Mouse (Mus musculus): Measurements from ENCODE around the gene Plin1. TPM values are rescaled to one million over a fixed set of nuclear protein-coding genes. Genes with fewer than 3 reads are reported as not detected.

The Plin1 gene
- polyA plus RNA-seq (2015; fragmentation: Nextera tagmentation; extraction: Ambion mirVana): not detected in 2 replicates

DNA sequence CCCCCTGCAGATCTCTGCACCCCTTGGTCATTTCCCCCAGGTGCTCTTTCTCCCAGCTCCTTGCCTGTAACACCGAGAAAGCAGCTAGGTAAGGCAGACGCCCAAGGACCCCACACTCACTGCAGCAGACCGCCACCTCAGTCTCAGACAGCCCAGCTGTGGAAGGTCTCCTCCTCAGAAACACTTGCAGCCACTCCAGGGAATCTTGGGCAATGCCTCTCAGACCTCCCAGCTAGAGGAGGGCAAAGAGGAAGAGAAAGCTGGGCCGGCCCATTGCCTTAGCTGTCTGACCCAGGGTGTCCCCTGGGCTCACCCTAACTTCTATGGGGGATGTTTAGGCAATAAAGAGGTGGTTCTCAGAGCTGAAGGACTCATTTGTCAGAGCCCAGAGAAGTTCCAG lies at the start of gene Plin1:
Plin1 (minus strand) TSS at position 282 of the 400 bp plus-strand sequence.
- Histone ChIP-seq H3K4me2 (no peak within 1 kb of the TSS), H3K9me3 (no peaks in the 10 kb centered on the region), H3K9ac (no peak within 1 kb of the TSS), H3K4me3 (no peak within 1 kb of the TSS), H3K4me1 (no peaks in the 10 kb centered on the region), H3K27ac (no peak within 1 kb of the TSS), H3K27me3 (peaks cover 12% of the 10 kb centered on the region; the same call in 1 of the 2 replicates), H3K36me3 (peaks cover 22% of the 10 kb centered on the region)
- WGBS: 52% methylated on average over 4 of the region's 4 CpGs
- no peak for ATAC-seq (ENCODE audit: insufficient number of reproducible peaks, insufficient read depth, low FRiP score, low TSS enrichment, low read depth)

- Histone ChIP-seq H3K4me1 (peaks cover 4% of the 10 kb centered on the region; the same call in 1 of the 2 replicates), H3K36me3 (no peaks in the 10 kb centered on the region), H3K4me3 (no peak overlapping the region), H3K9ac (no peak overlapping the region), H3K27ac (no peak overlapping the region), H3K4me2 (no peak overlapping the region), H3K27me3 (peaks cover 5% of the 10 kb centered on the region; the same call in 1 of the 2 replicates), H3K9me3 (no peaks in the 10 kb centered on the region)
- WGBS: 78% methylated on average over 2 of the region's 2 CpGs
- no peak for ATAC-seq (ENCODE audit: insufficient number of reproducible peaks, insufficient read depth, low FRiP score, low TSS enrichment, low read depth)
Measured at GRCm38 (mm10) chr7:79782516-79782855, 49.8 kb upstream of the Plin1 start.

DNA sequence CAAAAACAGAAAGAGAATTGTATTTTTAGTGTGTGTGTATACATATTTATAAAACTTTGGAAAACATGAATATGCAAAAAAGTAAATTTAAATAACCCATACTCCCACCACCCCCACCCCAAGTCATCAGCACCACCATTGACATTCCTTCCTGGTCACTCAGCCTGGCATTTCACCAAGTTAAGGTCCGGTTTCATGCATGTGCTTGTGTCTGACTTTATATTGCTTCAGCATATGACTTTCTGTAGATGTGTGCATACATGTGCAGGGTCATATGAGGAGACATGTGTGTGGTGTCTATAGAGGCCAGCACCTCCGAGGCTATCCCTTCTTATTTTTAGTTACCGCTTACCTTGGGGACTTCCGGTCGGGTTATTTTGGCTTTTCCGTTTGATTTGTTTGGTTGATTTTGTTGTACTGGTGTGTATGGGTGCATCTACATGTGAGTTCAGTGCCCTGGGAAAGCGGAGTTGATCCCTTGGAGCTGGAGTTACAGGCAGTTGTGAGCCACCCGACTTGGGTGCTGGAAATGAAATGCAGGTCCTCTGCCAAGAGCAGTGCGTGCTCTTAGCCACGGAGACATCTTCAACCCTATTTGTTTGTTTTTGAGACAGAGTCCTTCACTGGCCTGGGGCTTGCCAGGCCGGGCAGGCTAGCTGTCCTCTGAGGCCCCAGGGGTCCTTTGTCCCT lies 49.3 kb upstream of the Plin1 start:
- no peak for ATAC-seq (ENCODE audit: insufficient number of reproducible peaks, insufficient read depth, low FRiP score, low TSS enrichment, low read depth)
- no peaks in the 10 kb centered on the region for H3K9me3 ChIP-seq
- H3K4me3 ChIP-seq: no peak overlapping the region
- peaks cover 4% of the 10 kb centered on the region; the same call in 1 of the 2 replicates for H3K27me3 ChIP-seq
- no peaks in the 10 kb centered on the region for H3K36me3 ChIP-seq
- 72% methylated on average over 11 of the region's 11 CpGs for WGBS
- H3K9ac ChIP-seq: no peak overlapping the region
- no peak overlapping the region for H3K4me2 ChIP-seq
- H3K27ac ChIP-seq: no peak overlapping the region
- peaks cover 4% of the 10 kb centered on the region; the same call in 1 of the 2 replicates for H3K4me1 ChIP-seq

DNA sequence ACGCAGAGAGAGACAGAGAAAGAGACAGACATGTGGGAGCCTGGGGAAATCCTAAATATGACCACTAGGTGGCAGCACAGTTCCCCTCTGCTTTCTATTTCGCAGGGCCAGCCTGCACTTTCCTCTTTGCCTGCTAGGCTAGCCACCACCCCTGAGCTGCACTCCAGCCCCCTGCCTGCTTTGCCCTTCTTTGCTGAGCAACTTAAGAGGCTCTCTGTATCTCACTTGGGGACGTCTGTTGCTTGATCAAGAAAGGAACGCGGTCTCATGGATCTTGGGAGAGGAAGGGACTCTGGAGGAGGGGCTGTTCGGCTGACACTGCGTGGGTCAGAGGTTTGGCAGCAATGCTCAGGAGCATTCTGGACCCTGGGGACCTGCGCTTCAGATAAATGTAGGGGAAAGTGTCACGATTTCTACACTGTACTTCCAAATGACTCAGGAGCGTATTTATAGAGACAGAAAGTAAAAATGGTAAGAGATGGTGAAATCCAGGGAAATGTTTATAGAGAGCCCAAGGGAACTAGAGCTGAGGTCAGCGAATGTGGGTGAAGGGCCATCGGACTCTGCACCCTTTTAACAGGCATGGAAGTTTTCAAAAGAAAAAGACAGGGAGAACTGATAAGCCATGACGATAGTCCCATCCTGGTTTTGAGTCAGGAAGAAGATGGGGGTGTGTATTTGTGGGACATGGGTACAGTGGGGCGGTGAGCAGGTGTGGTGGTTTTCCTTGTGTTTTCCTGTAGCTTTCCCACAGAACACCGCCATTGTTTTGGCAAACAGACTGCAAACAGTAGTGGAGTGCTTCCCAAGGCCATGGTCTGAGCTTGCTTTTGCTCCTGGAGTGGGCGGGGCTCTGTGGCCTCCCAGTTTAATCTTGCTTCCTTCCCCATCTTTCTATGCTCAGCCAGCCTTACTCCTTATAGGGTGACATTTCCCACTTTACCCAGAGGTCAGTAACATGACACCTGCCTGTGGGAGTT lies 48.2 kb upstream of the Plin1 start:
- Histone ChIP-seq H3K4me2 (peak overlapping the region; percentile 56), H3K4me1 (peaks cover 4% of the 10 kb centered on the region; the same call in 1 of the 2 replicates), H3K27me3 (peaks cover 8% of the 10 kb centered on the region; the same call in 1 of the 2 replicates), H3K36me3 (no peaks in the 10 kb centered on the region), H3K4me3 (peak overlapping the region; percentile 27), H3K9me3 (no peaks in the 10 kb centered on the region), H3K27ac (no peak overlapping the region), H3K9ac (peak overlapping the region; percentile 62; the same call in 1 of the 2 replicates)
- 28% methylated on average over 16 of the region's 16 CpGs for whole genome bisulfite sequencing
- peak; percentile 35; the same call in 1 of the 2 replicates for ATAC-seq (ENCODE audit: insufficient number of reproducible peaks, insufficient read depth, low FRiP score, low TSS enrichment, low read depth)

- Histone ChIP-seq H3K36me3 (no peaks in the 10 kb centered on the region), H3K9me3 (no peaks in the 10 kb centered on the region), H3K4me1 (no peaks in the 10 kb centered on the region), H3K4me2 (no peak overlapping the region), H3K27me3 (peaks cover 3% of the 10 kb centered on the region; the same call in 1 of the 2 replicates), H3K9ac (no peak overlapping the region), H3K27ac (no peak overlapping the region), H3K4me3 (no peak overlapping the region)
- no peak for ATAC-seq (ENCODE audit: insufficient number of reproducible peaks, insufficient read depth, low FRiP score, low TSS enrichment, low read depth)
- 47% methylated on average over 15 of the region's 15 CpGs for WGBS
Measured at GRCm38 (mm10) chr7:79771561-79772512, 39.1 kb upstream of the Plin1 start.

GRCm38 (mm10) chr7:79769664-79770063 lies 37.0 kb upstream of the Plin1 start:
- Histone ChIP-seq H3K4me2 (no peak overlapping the region), H3K27me3 (no peaks in the 10 kb centered on the region; the same call in 1 of the 2 replicates), H3K9ac (no peak overlapping the region), H3K36me3 (no peaks in the 10 kb centered on the region), H3K27ac (no peak overlapping the region), H3K4me1 (no peaks in the 10 kb centered on the region), H3K9me3 (no peaks in the 10 kb centered on the region), H3K4me3 (no peak overlapping the region)
- no peak for ATAC-seq (ENCODE audit: insufficient number of reproducible peaks, insufficient read depth, low FRiP score, low TSS enrichment, low read depth)
- WGBS: 81% methylated on average over 3 of the region's 3 CpGs

DNA sequence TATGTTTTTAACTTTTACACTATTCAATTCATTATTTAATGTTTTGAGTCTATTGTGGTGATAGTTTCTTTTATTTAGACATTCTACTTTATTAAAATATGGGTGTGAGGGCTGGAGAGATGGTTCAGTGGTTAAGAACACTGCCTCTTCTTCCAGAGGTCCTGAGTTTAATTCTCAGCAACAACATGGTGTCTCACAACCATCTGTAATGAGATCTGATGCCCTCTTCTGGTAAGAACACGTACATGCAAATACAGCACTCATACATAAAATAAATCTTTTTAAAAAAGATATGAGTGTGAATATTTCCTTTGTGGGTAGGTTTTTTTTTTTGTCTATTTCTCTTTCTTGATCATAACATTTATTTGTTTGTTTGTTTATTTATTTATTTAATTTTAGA lies 33.3 kb upstream of the Plin1 start:
- WGBS: 45% methylated on average over 1 of the region's 1 CpGs
- Histone ChIP-seq H3K36me3 (no peaks in the 10 kb centered on the region), H3K9me3 (no peaks in the 10 kb centered on the region), H3K4me1 (no peaks in the 10 kb centered on the region), H3K27ac (no peak overlapping the region), H3K4me2 (no peak overlapping the region), H3K4me3 (no peak overlapping the region), H3K27me3 (no peaks in the 10 kb centered on the region), H3K9ac (no peak overlapping the region)
- ATAC-seq (ENCODE audit: insufficient number of reproducible peaks, insufficient read depth, low FRiP score, low TSS enrichment, low read depth): no peak

DNA sequence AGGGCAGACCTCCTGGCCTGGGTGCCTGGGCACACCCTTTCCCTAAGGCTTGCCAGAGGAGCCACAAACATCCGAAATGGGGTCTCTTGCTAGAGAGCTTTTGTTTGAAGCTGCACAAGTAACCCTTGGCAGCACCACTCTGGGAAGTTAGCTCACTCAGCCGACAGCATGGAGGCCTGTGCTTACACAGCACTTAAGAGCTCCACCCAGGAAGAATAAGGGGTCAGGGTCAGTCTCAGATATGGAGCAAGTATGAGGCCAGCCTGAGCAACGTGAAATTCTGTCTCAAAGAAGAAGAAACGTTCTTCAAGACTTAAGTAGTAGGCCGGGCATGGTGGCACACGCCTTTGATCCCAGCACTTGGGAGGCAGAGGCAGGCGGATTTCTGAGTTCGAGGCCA lies 29.4 kb upstream of the Plin1 start:
- Histone ChIP-seq H3K36me3 (no peaks in the 10 kb centered on the region), H3K9me3 (no peaks in the 10 kb centered on the region), H3K9ac (no peak overlapping the region), H3K27me3 (no peaks in the 10 kb centered on the region), H3K4me1 (no peaks in the 10 kb centered on the region), H3K27ac (no peak overlapping the region), H3K4me2 (no peak overlapping the region), H3K4me3 (no peak overlapping the region)
- no peak for ATAC-seq (ENCODE audit: insufficient number of reproducible peaks, insufficient read depth, low FRiP score, low TSS enrichment, low read depth)
- 81% methylated on average over 8 of the region's 8 CpGs for WGBS

GRCm38 (mm10) chr7:79761124-79761876 lies 28.6 kb upstream of the Plin1 start:
- WGBS: 74% methylated on average over 5 of the region's 5 CpGs

GRCm38 (mm10) chr7:79759766-79760165 lies 27.1 kb upstream of the Plin1 start:
- H3K9me3 ChIP-seq: no peaks in the 10 kb centered on the region

More at GRCm38 (mm10) chr7:79761124-79761876, 28.6 kb upstream of the Plin1 start:
- H3K27ac ChIP-seq: no peak overlapping the region
- no peak overlapping the region for H3K4me2 ChIP-seq
- H3K4me3 ChIP-seq: no peak overlapping the region
- H3K4me1 ChIP-seq: no peaks in the 10 kb centered on the region
- ATAC-seq (ENCODE audit: insufficient number of reproducible peaks, insufficient read depth, low FRiP score, low TSS enrichment, low read depth): no peak
- no peaks in the 10 kb centered on the region for H3K27me3 ChIP-seq
- no peaks in the 10 kb centered on the region for H3K9me3 ChIP-seq
- no peak overlapping the region for H3K9ac ChIP-seq
- no peaks in the 10 kb centered on the region for H3K36me3 ChIP-seq

More at GRCm38 (mm10) chr7:79759766-79760165, 27.1 kb upstream of the Plin1 start:
- Histone ChIP-seq H3K27me3 (no peaks in the 10 kb centered on the region), H3K27ac (no peak overlapping the region), H3K4me3 (no peak overlapping the region), H3K4me2 (no peak overlapping the region), H3K36me3 (no peaks in the 10 kb centered on the region), H3K9ac (no peak overlapping the region), H3K4me1 (no peaks in the 10 kb centered on the region)
- no peak for ATAC-seq (ENCODE audit: insufficient number of reproducible peaks, insufficient read depth, low FRiP score, low TSS enrichment, low read depth)

Data from embryonic facial prominence, embryonic 13.5 days (tissue).